Comparison of ENCODE assay signal across 8 mouse cellular contexts in the genomic region with DNA sequence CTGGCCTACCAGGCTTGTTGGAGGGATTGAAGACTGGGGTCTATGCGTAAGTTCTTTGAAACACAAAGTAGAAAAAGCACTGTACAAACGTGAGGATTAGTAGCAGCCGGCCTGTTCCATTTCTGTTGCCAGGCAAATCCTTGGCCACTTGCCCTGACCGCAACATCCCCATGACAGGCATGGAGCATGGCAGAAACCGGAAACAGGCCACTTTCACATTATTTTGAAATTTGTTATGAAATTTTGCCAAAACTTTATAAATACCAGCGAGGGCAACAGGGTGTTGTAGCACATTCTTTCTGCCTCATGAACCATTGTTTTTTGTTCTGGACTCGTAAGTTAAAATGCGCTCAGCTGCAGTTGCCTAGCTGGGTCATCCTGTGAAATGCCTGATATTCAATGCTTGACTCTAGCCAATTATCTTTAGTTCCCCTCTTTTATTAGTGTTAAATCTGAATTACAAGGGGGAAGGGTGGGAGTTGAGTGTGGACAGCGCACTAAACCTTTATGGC.
DNase-seq lines count a peak whose midpoint lies in the region; ATAC-seq and TF ChIP-seq lines count a peak whose summit lies in the region.

No protein-coding gene starts in this region.

- no peaks in the 10 kb centered on the region for H3K36me3 ChIP-seq in heart, embryonic 13.5 days
- no peaks in the 10 kb centered on the region for H3K36me3 ChIP-seq in kidney, embryonic 16.5 days (ENCODE audit: insufficient read depth, low read length)
- H3K36me3 ChIP-seq in lung, postnatal 0 days (ENCODE audit: insufficient read depth, low read length): no peaks in the 10 kb centered on the region
- H3K36me3 ChIP-seq in testis, adult 2 months (ENCODE audit: control insufficient read depth, insufficient read depth, low read length): no peaks in the 10 kb centered on the region

- DNase-seq in right cerebral cortex, postnatal 14 days: peak; percentile 11
- no peak for DNase-seq in right cerebral cortex, adult 2 months (ENCODE audit: low spot score in 2 of 2)
- DNase-seq in cerebellum, postnatal 36 days: peak; percentile 65 to 69
- DNase-seq in lung, postnatal 0 days (ENCODE audit: low spot score): peak; percentile 68
- DNase-seq in MN1 (ENCODE audit: low spot score): no peak

- H3K27ac ChIP-seq in heart, embryonic 13.5 days (replicated peaks): peak overlapping the region; percentile 28; the same call in 1 of the 2 replicates
- peak overlapping the region; percentile 61 for H3K27ac ChIP-seq in kidney, embryonic 16.5 days (ENCODE audit: low read length)
- H3K27ac ChIP-seq in lung, postnatal 0 days (ENCODE audit: low read length): peak overlapping the region; percentile 64; the same call in 1 of the 2 replicates
- H3K27ac ChIP-seq in testis, adult 2 months (ENCODE audit: control insufficient read depth, insufficient read depth, low read depth, low read length): peak overlapping the region; percentile 67

- H3K9ac ChIP-seq in heart, embryonic 13.5 days: no peak overlapping the region
- H3K9ac ChIP-seq in kidney, embryonic 16.5 days (replicated peaks; ENCODE audit: low read length): no peak overlapping the region
- H3K9ac ChIP-seq in lung, postnatal 0 days (replicated peaks; ENCODE audit: low read depth): no peak overlapping the region

- TF ChIP-seq EP300 in lung, postnatal 0 days (IDR thresholded peaks at IDR 0.05): 0 out of 2 replicates have a peak, but pooled peaks have one; percentile 39

- H3K27me3 ChIP-seq in heart, embryonic 13.5 days (replicated peaks): no peaks in the 10 kb centered on the region
- H3K27me3 ChIP-seq in kidney, embryonic 16.5 days (ENCODE audit: insufficient read depth, low read length): no peaks in the 10 kb centered on the region
- H3K27me3 ChIP-seq in lung, postnatal 0 days (replicated peaks; ENCODE audit: insufficient read depth, low read length): no peaks in the 10 kb centered on the region
- H3K27me3 ChIP-seq in testis, adult 2 months (ENCODE audit: control insufficient read depth, insufficient read depth, low read length): no peaks in the 10 kb centered on the region

- WGBS in heart, embryonic 13.5 days: 68% methylated on average over 9 of the region's 9 CpGs
- 37% methylated on average over 9 of the region's 9 CpGs for WGBS in kidney, embryonic 16.5 days
- 56% methylated on average over 9 of the region's 9 CpGs for WGBS in lung, postnatal 0 days

- peak overlapping the region; percentile 42 for H3K4me2 ChIP-seq in heart, embryonic 13.5 days
- peak overlapping the region; percentile 40 for H3K4me2 ChIP-seq in kidney, embryonic 16.5 days (replicated peaks; ENCODE audit: low read depth, low read length)
- peak overlapping the region; percentile 20 for H3K4me2 ChIP-seq in lung, postnatal 0 days (replicated peaks; ENCODE audit: low read depth, low read length)

- no peak for TF ChIP-seq CTCF in lung, postnatal 0 days (IDR thresholded peaks at IDR 0.05)
- no peak for TF ChIP-seq CTCF in testis, adult 2 months (IDR thresholded peaks at IDR 0.05; ENCODE audit: control insufficient read depth, insufficient read depth, insufficient replicate concordance, low read depth, low read length)

- ATAC-seq in heart, embryonic 13.5 days (ENCODE audit: extremely low read depth, insufficient number of reproducible peaks, low FRiP score, low TSS enrichment): no peak
- peak; percentile 75 for ATAC-seq in kidney, embryonic 16.5 days (ENCODE audit: low FRiP score, low TSS enrichment)
- ATAC-seq in lung, postnatal 0 days: peak; percentile 46; the same call in 1 of the 2 replicates

- no peak for TF ChIP-seq POLR2A in testis, adult 2 months (IDR thresholded peaks at IDR 0.05; ENCODE audit: control insufficient read depth, low read depth, low read length)

- H3K9me3 ChIP-seq in heart, embryonic 13.5 days: no peaks in the 10 kb centered on the region
- H3K9me3 ChIP-seq in kidney, embryonic 16.5 days (ENCODE audit: low read length): no peaks in the 10 kb centered on the region
- H3K9me3 ChIP-seq in lung, postnatal 0 days (ENCODE audit: low read length): no peaks in the 10 kb centered on the region

- H3K4me3 ChIP-seq in heart, embryonic 13.5 days: no peak overlapping the region
- H3K4me3 ChIP-seq in kidney, embryonic 16.5 days (ENCODE audit: low read length): no peak overlapping the region; the same call in 1 of the 2 replicates
- no peak overlapping the region; the same call in 1 of the 2 replicates for H3K4me3 ChIP-seq in lung, postnatal 0 days (ENCODE audit: low read depth, low read length)
- H3K4me3 ChIP-seq in testis, adult 2 months (ENCODE audit: control insufficient read depth, low read depth, low read length): peak overlapping the region; percentile 19

- H3K4me1 ChIP-seq in heart, embryonic 13.5 days: peaks cover 10% of the 10 kb centered on the region
- peaks cover 15% of the 10 kb centered on the region for H3K4me1 ChIP-seq in kidney, embryonic 16.5 days (ENCODE audit: insufficient read depth, low read length)
- H3K4me1 ChIP-seq in lung, postnatal 0 days (ENCODE audit: insufficient read depth, low read depth, low read length): no peaks in the 10 kb centered on the region
- H3K4me1 ChIP-seq in testis, adult 2 months (ENCODE audit: control insufficient read depth, insufficient read depth, low read length): no peaks in the 10 kb centered on the region

Comparison
In these comparisons a context has a peak if more than half of its experiments do, and no peak if none do; other contexts are left out.
1. DNase-seq: peak in right cerebral cortex, postnatal 14 days (single experiment), cerebellum, postnatal 36 days (2 of 2) and lung, postnatal 0 days (single experiment); none in right cerebral cortex, adult 2 months (0 of 2) and MN1 (single experiment).
2. Peak in every context shown above with its lines, with median percentiles within 50 percentile points of each other: H3K27ac ChIP-seq and H3K4me2 ChIP-seq.